Mouse (Mus musculus): ENCODE data around the gene Sez6l. TPM values are rescaled to one million over a fixed set of nuclear protein-coding genes. Genes with fewer than 3 reads are reported as not detected.

Gene Sez6l
- polyA plus RNA-seq (2017; shearing (Covaris generic)) = not detected

GRCm38 (mm10) chr5:112576993-112577670 lies at the start of gene Sez6l:
Gene Sez6l, minus strand, starts transcription at chr5:112577185.

GRCm38 (mm10) chr5:112448747-112449440 lies 128.1 kb downstream of the Sez6l start, which contains the start of gene Gm6588:
Gene Gm6588, plus strand, starts transcription at chr5:112449426.

GRCm38 (mm10) chr5:112394779-112395443 lies 182.1 kb downstream of the Sez6l start, which contains the start of gene Asphd2:
Gene Asphd2, minus strand, starts transcription at chr5:112394866.

Other genes with a start within 250 kb of the Sez6l start
- 7.5 TPM for gene Srrd, start 234.1 kb downstream of the Sez6l start, polyA plus RNA-seq (2017; shearing (Covaris generic))
- gene Hps4, start 234.1 kb downstream of the Sez6l start, polyA plus RNA-seq (2017; shearing (Covaris generic)) = 28.6 TPM
- 0.17 TPM for gene Gm6583, start 221.2 kb downstream of the Sez6l start, polyA plus RNA-seq (2017; shearing (Covaris generic))
- gene Asphd2, start 182.3 kb downstream of the Sez6l start, polyA plus RNA-seq (2017; shearing (Covaris generic)) = not detected
- not detected for gene Gm6588, start 127.8 kb downstream of the Sez6l start, polyA plus RNA-seq (2017; shearing (Covaris generic))

Data from inflammation-experienced regulatory T-cells, adult 16 weeks (primary cell).